Mouse (Mus musculus): ENCODE results near the gene Rab3il1. TPM values are rescaled to one million over a fixed set of nuclear protein-coding genes. Genes with fewer than 3 reads are reported as not detected.

Rab3il1 gene
- 23.8 and 25.9 TPM in 2 replicates for polyA plus RNA-seq (2015; fragmentation: Nextera tagmentation; extraction: Ambion mirVana)

DNA sequence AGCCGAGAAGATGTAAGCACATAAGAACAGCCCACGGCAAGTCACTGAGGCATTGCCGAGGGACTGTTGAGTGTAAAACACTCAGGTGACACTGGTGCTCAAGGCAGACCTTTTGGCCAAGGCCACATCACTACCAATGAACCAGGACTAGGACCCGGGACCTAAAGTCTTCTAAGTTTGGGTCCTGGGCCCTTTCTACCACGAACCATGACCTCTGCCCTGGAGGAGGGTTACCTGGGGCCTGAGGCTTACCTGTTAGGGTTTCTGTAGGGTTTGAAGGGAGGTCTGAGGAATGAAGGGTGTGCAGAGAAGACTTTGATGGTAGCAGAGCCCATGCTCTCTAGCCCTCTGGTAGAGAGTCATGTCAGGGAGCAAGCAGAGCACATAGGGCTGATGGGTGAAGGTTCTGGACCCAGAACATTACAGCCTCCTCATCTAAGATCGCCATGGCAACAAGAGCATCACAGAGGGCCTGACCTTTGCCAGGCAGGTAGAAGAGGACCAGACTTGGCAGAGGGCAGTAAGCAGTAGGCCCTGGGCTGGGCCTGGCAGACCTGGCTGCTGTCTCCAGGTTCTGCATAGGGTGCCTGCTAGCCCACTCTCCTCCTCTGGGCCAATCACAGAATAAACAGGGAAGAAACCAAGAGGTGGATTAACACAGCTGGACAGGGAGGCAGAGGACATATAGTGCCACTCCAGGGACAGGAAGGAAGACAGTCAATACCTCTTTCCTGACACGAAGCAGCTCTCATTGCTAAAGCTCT is at the start of gene Rab3il1, which contains the start of gene Best1:
TSS of gene Rab3il1 (plus strand) at position 464 of the 764 bp plus-strand sequence.
TSS of gene Best1 (minus strand) at position 428 of the 764 bp plus-strand sequence.
- Histone ChIP-seq H3K4me2 (replicated peaks; ENCODE audit: low read depth, low read length) (no peak within 1 kb of the TSS), H3K27ac (ENCODE audit: low read length) (no peak within 1 kb of the TSS), H3K4me1 (ENCODE audit: insufficient read depth, low read depth, low read length) (no peaks in the 10 kb centered on the region), H3K9me3 (ENCODE audit: low read length) (no peaks in the 10 kb centered on the region), H3K36me3 (ENCODE audit: insufficient read depth, low read length) (no peaks in the 10 kb centered on the region), H3K4me3 (ENCODE audit: low read depth, low read length) (no peak within 1 kb of the TSS), H3K9ac (replicated peaks; ENCODE audit: low read depth) (no peak within 1 kb of the TSS), H3K27me3 (replicated peaks; ENCODE audit: insufficient read depth, low read length) (no peaks in the 10 kb centered on the region)
- no peak for ATAC-seq
- TF ChIP-seq EP300 (IDR thresholded peaks at IDR 0.05) (no peak), CTCF (IDR thresholded peaks at IDR 0.05) (no peak)
- 70% methylated on average over 7 of the region's 7 CpGs for WGBS
- no peak for DNase-seq (ENCODE audit: low spot score)

DNA sequence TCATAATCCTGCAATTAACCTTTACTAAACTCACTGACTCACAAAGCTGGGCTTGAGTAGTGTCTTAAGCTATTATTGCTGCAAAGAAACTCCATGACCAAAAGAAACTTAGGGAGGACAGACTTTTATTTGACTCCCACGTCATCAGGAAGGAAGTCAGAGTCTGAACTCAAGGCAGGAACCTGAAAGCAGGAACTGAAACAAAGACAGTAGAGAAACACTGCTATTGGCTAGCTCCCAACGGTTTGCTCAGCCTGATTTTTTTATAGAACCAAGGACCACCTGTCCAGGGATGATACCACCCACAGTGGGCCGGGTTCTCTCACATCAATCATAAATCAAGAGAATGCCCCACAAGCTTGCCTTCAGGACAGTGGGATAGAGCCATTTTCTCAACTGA is 49.1 kb upstream of the Rab3il1 start:
- Histone ChIP-seq H3K27ac (ENCODE audit: low read length) (no peak overlapping the region), H3K36me3 (ENCODE audit: insufficient read depth, low read length) (no peaks in the 10 kb centered on the region), H3K4me1 (ENCODE audit: insufficient read depth, low read depth, low read length) (peaks cover 13% of the 10 kb centered on the region; the same call in 1 of the 2 replicates), H3K9me3 (ENCODE audit: low read length) (no peaks in the 10 kb centered on the region), H3K4me3 (ENCODE audit: low read depth, low read length) (no peak overlapping the region), H3K9ac (replicated peaks; ENCODE audit: low read depth) (no peak overlapping the region), H3K27me3 (replicated peaks; ENCODE audit: insufficient read depth, low read length) (no peaks in the 10 kb centered on the region), H3K4me2 (replicated peaks; ENCODE audit: low read depth, low read length) (no peak overlapping the region)
- TF ChIP-seq EP300 (IDR thresholded peaks at IDR 0.05) (no peak), CTCF (IDR thresholded peaks at IDR 0.05) (no peak)
- DNase-seq (ENCODE audit: low spot score) (peak; percentile 56), ATAC-seq (no peak)
- 49% methylated on average over 3 of the region's 3 CpGs for WGBS

DNA sequence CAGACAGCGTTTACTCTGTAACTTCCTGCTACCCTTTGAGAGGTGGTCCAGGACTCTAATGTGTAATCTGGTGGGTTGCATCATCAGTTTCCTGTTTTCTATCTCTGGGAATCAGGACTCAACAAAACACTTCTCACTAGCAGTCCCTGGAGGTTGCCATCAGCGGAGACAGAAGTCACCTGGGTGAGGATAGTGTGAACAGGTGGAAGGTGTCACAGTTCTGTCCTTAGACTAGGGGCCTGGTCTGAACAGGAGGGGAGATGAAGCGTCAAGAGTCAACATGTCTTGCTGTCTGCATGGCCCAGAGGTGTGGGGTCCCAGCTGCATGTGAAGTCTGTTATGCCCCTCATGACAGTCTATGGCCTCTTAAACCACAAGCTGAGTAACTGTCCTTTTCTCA is 48.6 kb upstream of the Rab3il1 start:
- no peaks in the 10 kb centered on the region for H3K36me3 ChIP-seq (ENCODE audit: insufficient read depth, low read length)
- DNase-seq (ENCODE audit: low spot score) = peak; percentile 50

DNA sequence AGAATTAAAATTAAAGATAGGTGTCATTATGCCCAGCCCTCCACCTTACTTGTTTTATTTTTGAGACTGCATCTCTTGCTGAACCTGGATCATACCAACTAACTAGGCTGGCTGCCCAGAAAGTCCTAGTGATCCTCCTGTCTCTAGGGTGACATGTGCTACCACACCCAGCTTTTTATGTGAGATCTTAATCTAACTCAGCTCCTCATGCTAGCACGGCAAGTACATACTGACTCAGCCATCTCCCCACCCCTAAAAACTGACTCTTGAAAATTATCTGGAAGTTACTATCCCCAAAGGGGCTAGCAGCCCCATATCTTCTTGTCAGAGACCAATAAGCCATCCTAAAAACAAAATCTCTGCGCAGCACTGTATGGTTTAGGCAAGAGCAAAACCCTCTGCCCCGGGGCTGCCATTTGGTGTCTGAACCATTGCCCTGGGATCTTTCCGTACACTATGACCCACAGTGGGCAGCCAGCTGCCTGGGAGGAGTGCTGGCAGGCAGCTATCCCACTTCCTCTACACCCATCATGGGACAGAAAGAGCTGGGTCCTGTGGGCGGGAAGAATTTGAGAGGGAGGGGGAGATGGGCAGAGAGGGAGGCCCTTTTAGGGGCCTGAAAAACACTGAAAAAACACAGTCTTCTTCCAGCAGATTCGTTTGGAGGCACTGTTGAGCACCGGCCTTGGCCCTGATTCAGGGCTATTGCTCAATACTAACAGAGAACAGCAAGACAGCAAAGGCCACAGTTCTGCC is 47.2 kb upstream of the Rab3il1 start:
- Histone ChIP-seq H3K27me3 (replicated peaks; ENCODE audit: insufficient read depth, low read length) (no peaks in the 10 kb centered on the region), H3K4me3 (ENCODE audit: low read depth, low read length) (no peak overlapping the region; the same call in 1 of the 2 replicates), H3K4me2 (replicated peaks; ENCODE audit: low read depth, low read length) (peak overlapping the region; percentile 52), H3K9ac (replicated peaks; ENCODE audit: low read depth) (peak overlapping the region; percentile 51), H3K4me1 (ENCODE audit: insufficient read depth, low read depth, low read length) (peaks cover 13% of the 10 kb centered on the region; the same call in 1 of the 2 replicates), H3K36me3 (ENCODE audit: insufficient read depth, low read length) (no peaks in the 10 kb centered on the region), H3K27ac (ENCODE audit: low read length) (peak overlapping the region; percentile 99), H3K9me3 (ENCODE audit: low read length) (no peaks in the 10 kb centered on the region)
- TF ChIP-seq CTCF (IDR thresholded peaks at IDR 0.05) (peak; percentile 55), EP300 (IDR thresholded peaks at IDR 0.05) (peak; percentile 78)
- whole genome bisulfite sequencing = 12% methylated on average over 7 of the region's 7 CpGs
- DNase-seq (ENCODE audit: low spot score) (peak; percentile 97), ATAC-seq (peak; percentile 94)

More for the DNA sequence above, 48.6 kb upstream of the Rab3il1 start:
- no peak for TF ChIP-seq CTCF (IDR thresholded peaks at IDR 0.05)
- TF ChIP-seq EP300 (IDR thresholded peaks at IDR 0.05) = 0 out of 2 replicates have a peak, but pooled peaks have one; percentile 11
- peaks cover 13% of the 10 kb centered on the region; the same call in 1 of the 2 replicates for H3K4me1 ChIP-seq (ENCODE audit: insufficient read depth, low read depth, low read length)
- no peaks in the 10 kb centered on the region for H3K9me3 ChIP-seq (ENCODE audit: low read length)
- WGBS = 60% methylated on average over 3 of the region's 3 CpGs
- no peak for ATAC-seq
- no peak overlapping the region for H3K4me3 ChIP-seq (ENCODE audit: low read depth, low read length)
- peak overlapping the region; percentile 32; the same call in 1 of the 2 replicates for H3K27ac ChIP-seq (ENCODE audit: low read length)
- H3K4me2 ChIP-seq (replicated peaks; ENCODE audit: low read depth, low read length) = no peak overlapping the region
- H3K27me3 ChIP-seq (replicated peaks; ENCODE audit: insufficient read depth, low read length) = no peaks in the 10 kb centered on the region
- H3K9ac ChIP-seq (replicated peaks; ENCODE audit: low read depth) = no peak overlapping the region

DNA sequence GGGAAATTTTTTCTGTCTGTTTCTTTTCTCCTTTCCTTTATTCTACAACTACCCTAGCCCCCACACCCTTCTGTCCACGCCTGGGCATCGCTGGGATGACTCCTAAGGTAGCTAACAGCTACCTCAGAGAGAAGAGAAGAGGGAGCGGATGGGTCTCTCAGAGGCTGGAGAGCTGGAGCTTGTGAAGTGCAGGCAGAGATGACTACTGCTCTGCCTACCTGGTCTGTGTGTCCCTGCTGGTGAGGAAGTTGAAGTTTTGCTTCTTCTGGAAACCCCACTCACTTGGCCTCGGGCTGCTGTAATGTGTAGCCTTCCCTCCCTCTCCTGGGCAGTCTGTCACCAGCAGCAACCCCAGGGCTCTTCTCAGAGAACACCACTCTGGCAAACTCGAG is 46.7 kb upstream of the Rab3il1 start:
- Histone ChIP-seq H3K27me3 (replicated peaks; ENCODE audit: insufficient read depth, low read length) (no peaks in the 10 kb centered on the region), H3K4me3 (ENCODE audit: low read depth, low read length) (peak overlapping the region; percentile 26; the same call in 1 of the 2 replicates), H3K9ac (replicated peaks; ENCODE audit: low read depth) (peak overlapping the region; percentile 51), H3K9me3 (ENCODE audit: low read length) (no peaks in the 10 kb centered on the region), H3K36me3 (ENCODE audit: insufficient read depth, low read length) (no peaks in the 10 kb centered on the region), H3K4me1 (ENCODE audit: insufficient read depth, low read depth, low read length) (peaks cover 13% of the 10 kb centered on the region; the same call in 1 of the 2 replicates), H3K27ac (ENCODE audit: low read length) (peak overlapping the region; percentile 99), H3K4me2 (replicated peaks; ENCODE audit: low read depth, low read length) (peak overlapping the region; percentile 52)
- 18% methylated on average over 5 of the region's 5 CpGs for WGBS
- no peak for TF ChIP-seq EP300 (IDR thresholded peaks at IDR 0.05)
- peak; percentile 44; the same call in 1 of the 2 replicates for TF ChIP-seq CTCF (IDR thresholded peaks at IDR 0.05)
- ATAC-seq = peak; percentile 77
- peak; percentile 82 for DNase-seq (ENCODE audit: low spot score)

DNA sequence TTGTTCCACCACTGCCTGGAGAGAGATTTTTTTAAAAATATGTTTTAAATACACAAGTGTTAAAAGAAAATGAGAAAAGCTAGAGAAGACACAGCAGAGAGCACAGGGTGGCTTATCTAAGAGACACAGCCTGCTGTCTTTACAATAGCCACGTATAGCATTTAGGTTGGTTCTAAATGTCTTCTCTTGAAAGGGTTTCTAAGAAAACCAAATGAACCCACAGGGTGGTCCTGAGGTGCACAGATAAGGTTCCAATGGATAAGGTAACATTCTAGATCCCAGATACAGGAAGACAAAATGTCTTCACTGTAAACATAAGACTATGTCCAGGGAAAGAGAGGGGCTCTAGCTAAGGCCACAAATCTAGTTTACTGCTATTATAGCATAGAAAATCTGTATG is 46.0 kb upstream of the Rab3il1 start:
- Histone ChIP-seq H3K27ac (ENCODE audit: low read length) (peak overlapping the region; percentile 99), H3K9ac (replicated peaks; ENCODE audit: low read depth) (peak overlapping the region; percentile 51; the same call in 1 of the 2 replicates), H3K4me3 (ENCODE audit: low read depth, low read length) (no peak overlapping the region), H3K9me3 (ENCODE audit: low read length) (no peaks in the 10 kb centered on the region), H3K4me2 (replicated peaks; ENCODE audit: low read depth, low read length) (peak overlapping the region; percentile 52), H3K36me3 (ENCODE audit: insufficient read depth, low read length) (no peaks in the 10 kb centered on the region), H3K4me1 (ENCODE audit: insufficient read depth, low read depth, low read length) (peaks cover 13% of the 10 kb centered on the region; the same call in 1 of the 2 replicates), H3K27me3 (replicated peaks; ENCODE audit: insufficient read depth, low read length) (no peaks in the 10 kb centered on the region)
- WGBS = 32% methylated on average over 1 of the region's 1 CpGs
- TF ChIP-seq CTCF (IDR thresholded peaks at IDR 0.05) (no peak), EP300 (IDR thresholded peaks at IDR 0.05) (no peak)
- no peak for ATAC-seq
- no peak for DNase-seq (ENCODE audit: low spot score)

Data from lung, postnatal 0 days (tissue).